Mouse (Mus musculus): ENCODE measurements around the gene Appl2. TPM values are rescaled to one million over a fixed set of nuclear protein-coding genes. Genes with fewer than 3 reads are reported as not detected.

Gene Appl2
- polyA plus RNA-seq, 1 experiment from 2014 or later: 55.8 TPM

GRCm38 (mm10) chr10:83646351-83646885 is 2.1 kb downstream of the Appl2 start:
- H3K27ac ChIP-seq: no peak overlapping the region
- peaks cover 12% of the 10 kb centered on the region for H3K4me1 ChIP-seq
- no peaks in the 10 kb centered on the region for H3K36me3 ChIP-seq
- no peak overlapping the region for H3K4me2 ChIP-seq
- H3K4me3 ChIP-seq: no peak overlapping the region
- no peak for ATAC-seq (ENCODE audit: insufficient number of reproducible peaks, low FRiP score, low TSS enrichment, low read depth)
- H3K9me3 ChIP-seq: no peaks in the 10 kb centered on the region
- WGBS: 81% methylated on average over 7 of the region's 7 CpGs
- no peak overlapping the region for H3K9ac ChIP-seq
- no peaks in the 10 kb centered on the region for H3K27me3 ChIP-seq

- H3K27me3 ChIP-seq: no peaks in the 10 kb centered on the region
- H3K4me3 ChIP-seq: no peak overlapping the region
- no peaks in the 10 kb centered on the region for H3K9me3 ChIP-seq
- WGBS: 91% methylated on average over 3 of the region's 3 CpGs
- H3K4me2 ChIP-seq: no peak overlapping the region
- peaks cover 12% of the 10 kb centered on the region for H3K4me1 ChIP-seq
- ATAC-seq (ENCODE audit: insufficient number of reproducible peaks, low FRiP score, low TSS enrichment, low read depth): no peak
- H3K27ac ChIP-seq: no peak overlapping the region
- no peaks in the 10 kb centered on the region for H3K36me3 ChIP-seq
- H3K9ac ChIP-seq: no peak overlapping the region
These were observed 2.9 kb downstream of the Appl2 start for GRCm38 (mm10) chr10:83645716-83645990.

GRCm38 (mm10) chr10:83644865-83645715 is 3.4 kb downstream of the Appl2 start:
- Histone ChIP-seq H3K27ac (no peak overlapping the region), H3K9ac (no peak overlapping the region), H3K4me1 (peaks cover 12% of the 10 kb centered on the region), H3K36me3 (no peaks in the 10 kb centered on the region), H3K4me2 (no peak overlapping the region), H3K4me3 (no peak overlapping the region), H3K9me3 (no peaks in the 10 kb centered on the region), H3K27me3 (no peaks in the 10 kb centered on the region)
- 78% methylated on average over 16 of the region's 16 CpGs for WGBS
- ATAC-seq (ENCODE audit: insufficient number of reproducible peaks, low FRiP score, low TSS enrichment, low read depth): no peak

- H3K4me2 ChIP-seq: no peak overlapping the region
- H3K4me1 ChIP-seq: peaks cover 12% of the 10 kb centered on the region
- H3K27ac ChIP-seq: no peak overlapping the region
- H3K36me3 ChIP-seq: peaks cover 5% of the 10 kb centered on the region
- no peaks in the 10 kb centered on the region for H3K9me3 ChIP-seq
- H3K27me3 ChIP-seq: no peaks in the 10 kb centered on the region
- H3K9ac ChIP-seq: no peak overlapping the region
- 85% methylated on average over 8 of the region's 8 CpGs for WGBS
- H3K4me3 ChIP-seq: no peak overlapping the region
- ATAC-seq (ENCODE audit: insufficient number of reproducible peaks, low FRiP score, low TSS enrichment, low read depth): no peak
These were observed 4.4 kb downstream of the Appl2 start for GRCm38 (mm10) chr10:83644167-83644566.

GRCm38 (mm10) chr10:83641641-83642040 is 6.9 kb downstream of the Appl2 start:
- peaks cover 8% of the 10 kb centered on the region for H3K36me3 ChIP-seq
- H3K9me3 ChIP-seq: no peaks in the 10 kb centered on the region
- no peak overlapping the region for H3K9ac ChIP-seq
- ATAC-seq (ENCODE audit: insufficient number of reproducible peaks, low FRiP score, low TSS enrichment, low read depth): no peak
- no peaks in the 10 kb centered on the region for H3K27me3 ChIP-seq
- WGBS: 85% methylated on average over 3 of the region's 3 CpGs
- H3K27ac ChIP-seq: no peak overlapping the region
- 0 out of 2 replicates have a peak, but pooled peaks cover 7% of the 10 kb centered on the region for H3K4me1 ChIP-seq
- H3K4me2 ChIP-seq: no peak overlapping the region
- H3K4me3 ChIP-seq: no peak overlapping the region

GRCm38 (mm10) chr10:83639881-83640386 is 8.6 kb downstream of the Appl2 start:
- Histone ChIP-seq H3K9me3 (no peaks in the 10 kb centered on the region), H3K9ac (no peak overlapping the region), H3K4me3 (no peak overlapping the region), H3K4me1 (peaks cover 13% of the 10 kb centered on the region; the same call in 1 of the 2 replicates), H3K27me3 (no peaks in the 10 kb centered on the region), H3K4me2 (no peak overlapping the region), H3K36me3 (peaks cover 8% of the 10 kb centered on the region), H3K27ac (no peak overlapping the region)
- no peak for ATAC-seq (ENCODE audit: insufficient number of reproducible peaks, low FRiP score, low TSS enrichment, low read depth)
- WGBS: 85% methylated on average over 10 of the region's 10 CpGs

- no peaks in the 10 kb centered on the region for H3K27me3 ChIP-seq
These were observed 11.2 kb downstream of the Appl2 start for GRCm38 (mm10) chr10:83637295-83637694.

GRCm38 (mm10) chr10:83636191-83636590 is 12.3 kb downstream of the Appl2 start:
- Histone ChIP-seq H3K9ac (no peak overlapping the region), H3K4me1 (peaks cover 17% of the 10 kb centered on the region), H3K27me3 (no peaks in the 10 kb centered on the region), H3K4me2 (no peak overlapping the region), H3K36me3 (peaks cover 17% of the 10 kb centered on the region), H3K4me3 (no peak overlapping the region), H3K27ac (no peak overlapping the region), H3K9me3 (no peaks in the 10 kb centered on the region)
- 73% methylated on average over 2 of the region's 2 CpGs for WGBS
- no peak for ATAC-seq (ENCODE audit: insufficient number of reproducible peaks, low FRiP score, low TSS enrichment, low read depth)

More at GRCm38 (mm10) chr10:83637295-83637694, 11.2 kb downstream of the Appl2 start:
- H3K36me3 ChIP-seq: peaks cover 8% of the 10 kb centered on the region
- no peak overlapping the region for H3K27ac ChIP-seq
- H3K4me2 ChIP-seq: no peak overlapping the region
- no peak for ATAC-seq (ENCODE audit: insufficient number of reproducible peaks, low FRiP score, low TSS enrichment, low read depth)
- peaks cover 17% of the 10 kb centered on the region for H3K4me1 ChIP-seq
- H3K9ac ChIP-seq: no peak overlapping the region
- H3K9me3 ChIP-seq: no peaks in the 10 kb centered on the region
- 25% methylated on average over 6 of the region's 6 CpGs for WGBS
- no peak overlapping the region for H3K4me3 ChIP-seq

GRCm38 (mm10) chr10:83634461-83634860 is 14.1 kb downstream of the Appl2 start:
- Histone ChIP-seq H3K27me3 (no peaks in the 10 kb centered on the region), H3K9ac (no peak overlapping the region), H3K4me2 (no peak overlapping the region), H3K27ac (no peak overlapping the region), H3K9me3 (no peaks in the 10 kb centered on the region), H3K36me3 (peaks cover 13% of the 10 kb centered on the region; the same call in 1 of the 2 replicates), H3K4me1 (peaks cover 17% of the 10 kb centered on the region), H3K4me3 (no peak overlapping the region)
- no peak for ATAC-seq (ENCODE audit: insufficient number of reproducible peaks, low FRiP score, low TSS enrichment, low read depth)
- WGBS: 49% methylated on average over 5 of the region's 5 CpGs

GRCm38 (mm10) chr10:83632806-83633374 is 15.6 kb downstream of the Appl2 start:
- ATAC-seq (ENCODE audit: insufficient number of reproducible peaks, low FRiP score, low TSS enrichment, low read depth): no peak
- H3K9ac ChIP-seq: no peak overlapping the region
- H3K4me1 ChIP-seq: peaks cover 17% of the 10 kb centered on the region
- no peaks in the 10 kb centered on the region for H3K9me3 ChIP-seq
- H3K27ac ChIP-seq: no peak overlapping the region
- H3K36me3 ChIP-seq: peaks cover 18% of the 10 kb centered on the region; the same call in 1 of the 2 replicates
- 71% methylated on average over 7 of the region's 7 CpGs for WGBS
- no peak overlapping the region for H3K4me2 ChIP-seq
- H3K27me3 ChIP-seq: no peaks in the 10 kb centered on the region
- H3K4me3 ChIP-seq: no peak overlapping the region

- WGBS: 87% methylated on average over 10 of the region's 10 CpGs
- Histone ChIP-seq H3K9ac (no peak overlapping the region), H3K4me3 (no peak overlapping the region), H3K4me2 (no peak overlapping the region), H3K27ac (no peak overlapping the region), H3K9me3 (no peaks in the 10 kb centered on the region), H3K4me1 (peaks cover 15% of the 10 kb centered on the region), H3K36me3 (peaks cover 28% of the 10 kb centered on the region), H3K27me3 (no peaks in the 10 kb centered on the region)
- ATAC-seq (ENCODE audit: insufficient number of reproducible peaks, low FRiP score, low TSS enrichment, low read depth): no peak
These were observed 16.8 kb downstream of the Appl2 start for GRCm38 (mm10) chr10:83631775-83632174.

- WGBS: 61% methylated on average over 3 of the region's 3 CpGs
- no peak for ATAC-seq (ENCODE audit: insufficient number of reproducible peaks, low FRiP score, low TSS enrichment, low read depth)
- Histone ChIP-seq H3K27ac (no peak overlapping the region), H3K4me2 (no peak overlapping the region), H3K9ac (no peak overlapping the region), H3K9me3 (no peaks in the 10 kb centered on the region), H3K4me3 (no peak overlapping the region), H3K27me3 (no peaks in the 10 kb centered on the region), H3K36me3 (peaks cover 35% of the 10 kb centered on the region), H3K4me1 (peaks cover 11% of the 10 kb centered on the region)
These were observed 17.6 kb downstream of the Appl2 start for GRCm38 (mm10) chr10:83630899-83631298.
